Mouse (Mus musculus): ENCODE results near the gene Ldlr. TPM values are rescaled to one million over a fixed set of nuclear protein-coding genes. Genes with fewer than 3 reads are reported as not detected.

Ldlr gene
- polyA plus RNA-seq, 1 experiment from 2014 or later: 5.2 TPM

GRCm38 (mm10) chr9:21754516-21755321, 31.4 kb downstream of the Ldlr start:
- Histone ChIP-seq H3K9ac (ENCODE audit: low read length) (no peak overlapping the region), H3K27me3 (replicated peaks; ENCODE audit: control insufficient read depth, insufficient read depth, low read length) (no peaks in the 10 kb centered on the region), H3K4me3 (ENCODE audit: low read depth, low read length) (no peak overlapping the region), H3K4me1 (ENCODE audit: control insufficient read depth, insufficient read depth, low read length) (peaks cover 6% of the 10 kb centered on the region; the same call in 1 of the 2 replicates), H3K36me3 (ENCODE audit: control insufficient read depth, insufficient read depth, low read length) (peaks cover 15% of the 10 kb centered on the region; the same call in 1 of the 2 replicates), H3K4me2 (ENCODE audit: low read length) (no peak overlapping the region), H3K27ac (ENCODE audit: low read depth, low read length) (no peak overlapping the region), H3K9me3 (replicated peaks; ENCODE audit: control insufficient read depth, low read length) (no peaks in the 10 kb centered on the region)
- ATAC-seq (no peak), DNase-seq (ENCODE audit: low spot score) (no peak)
- WGBS: 84% methylated on average over 13 of the region's 13 CpGs

- peaks cover 6% of the 10 kb centered on the region; the same call in 1 of the 2 replicates for H3K4me1 ChIP-seq (ENCODE audit: control insufficient read depth, insufficient read depth, low read length)
- H3K4me2 ChIP-seq (ENCODE audit: low read length): peak overlapping the region; percentile 56
- 0 out of 2 replicates have a peak overlapping the region, but pooled peaks have one; percentile 66 for H3K9ac ChIP-seq (ENCODE audit: low read length)
- H3K27me3 ChIP-seq (replicated peaks; ENCODE audit: control insufficient read depth, insufficient read depth, low read length): no peaks in the 10 kb centered on the region
- WGBS: 50% methylated on average over 14 of the region's 14 CpGs
- no peaks in the 10 kb centered on the region for H3K9me3 ChIP-seq (replicated peaks; ENCODE audit: control insufficient read depth, low read length)
- peak overlapping the region; percentile 66 for H3K4me3 ChIP-seq (ENCODE audit: low read depth, low read length)
- H3K36me3 ChIP-seq (ENCODE audit: control insufficient read depth, insufficient read depth, low read length): peaks cover 15% of the 10 kb centered on the region; the same call in 1 of the 2 replicates
- ATAC-seq (no peak), DNase-seq (ENCODE audit: low spot score) (peak; percentile 24)
- no peak overlapping the region for H3K27ac ChIP-seq (ENCODE audit: low read depth, low read length)
Observed at GRCm38 (mm10) chr9:21758576-21759529, 35.6 kb downstream of the Ldlr start.

GRCm38 (mm10) chr9:21759718-21760117, 36.4 kb downstream of the Ldlr start:
- no peak overlapping the region for H3K27ac ChIP-seq (ENCODE audit: low read depth, low read length)
- no peaks in the 10 kb centered on the region for H3K9me3 ChIP-seq (replicated peaks; ENCODE audit: control insufficient read depth, low read length)
- no peaks in the 10 kb centered on the region for H3K27me3 ChIP-seq (replicated peaks; ENCODE audit: control insufficient read depth, insufficient read depth, low read length)
- peaks cover 15% of the 10 kb centered on the region; the same call in 1 of the 2 replicates for H3K36me3 ChIP-seq (ENCODE audit: control insufficient read depth, insufficient read depth, low read length)
- ATAC-seq (no peak; the same call in none of the 2 replicates), DNase-seq (ENCODE audit: low spot score) (peak; percentile 19)
- H3K4me2 ChIP-seq (ENCODE audit: low read length): peak overlapping the region; percentile 56
- WGBS: under 1% methylated on average over 20 of the region's 20 CpGs
- H3K4me3 ChIP-seq (ENCODE audit: low read depth, low read length): peak overlapping the region; percentile 66
- peak overlapping the region; percentile 66 for H3K9ac ChIP-seq (ENCODE audit: low read length)
- H3K4me1 ChIP-seq (ENCODE audit: control insufficient read depth, insufficient read depth, low read length): peaks cover 6% of the 10 kb centered on the region; the same call in 1 of the 2 replicates

- peak; percentile 99 for DNase-seq (ENCODE audit: low spot score)
- peak within 1 kb of the TSS; percentile 66 for H3K4me3 ChIP-seq (ENCODE audit: low read depth, low read length)
- peaks cover 6% of the 10 kb centered on the region; the same call in 1 of the 2 replicates for H3K4me1 ChIP-seq (ENCODE audit: control insufficient read depth, insufficient read depth, low read length)
- H3K36me3 ChIP-seq (ENCODE audit: control insufficient read depth, insufficient read depth, low read length): peaks cover 15% of the 10 kb centered on the region; the same call in 1 of the 2 replicates
- H3K27ac ChIP-seq (ENCODE audit: low read depth, low read length): peak within 1 kb of the TSS; percentile 61
- no peaks in the 10 kb centered on the region for H3K27me3 ChIP-seq (replicated peaks; ENCODE audit: control insufficient read depth, insufficient read depth, low read length)
- H3K9me3 ChIP-seq (replicated peaks; ENCODE audit: control insufficient read depth, low read length): no peaks in the 10 kb centered on the region
- H3K9ac ChIP-seq (ENCODE audit: low read length): peak within 1 kb of the TSS; percentile 66
- 1% methylated on average over 49 of the region's 54 CpGs for WGBS
- H3K4me2 ChIP-seq (ENCODE audit: low read length): peak within 1 kb of the TSS; percentile 56
- ATAC-seq: peak; percentile 98
Observed at GRCm38 (mm10) chr9:21760155-21761088, 37.1 kb downstream of the Ldlr start, which contains the start of gene Spc24. Spc24 (minus strand) TSS chr9:21760303.

- ATAC-seq (no peak), DNase-seq (ENCODE audit: low spot score) (no peak)
- no peaks in the 10 kb centered on the region for H3K9me3 ChIP-seq (replicated peaks; ENCODE audit: control insufficient read depth, low read length)
- H3K36me3 ChIP-seq (ENCODE audit: control insufficient read depth, insufficient read depth, low read length): 0 out of 2 replicates have a peak, but pooled peaks cover 3% of the 10 kb centered on the region
- no peak overlapping the region for H3K9ac ChIP-seq (ENCODE audit: low read length)
- H3K27me3 ChIP-seq (replicated peaks; ENCODE audit: control insufficient read depth, insufficient read depth, low read length): no peaks in the 10 kb centered on the region
- no peak overlapping the region for H3K4me2 ChIP-seq (ENCODE audit: low read length)
- no peak overlapping the region for H3K4me3 ChIP-seq (ENCODE audit: low read depth, low read length)
- H3K27ac ChIP-seq (ENCODE audit: low read depth, low read length): no peak overlapping the region
- H3K4me1 ChIP-seq (ENCODE audit: control insufficient read depth, insufficient read depth, low read length): peaks cover 6% of the 10 kb centered on the region; the same call in 1 of the 2 replicates
Observed at GRCm38 (mm10) chr9:21762135-21762534, 38.9 kb downstream of the Ldlr start.

GRCm38 (mm10) chr9:21764084-21764999, 41.1 kb downstream of the Ldlr start:
- no peaks in the 10 kb centered on the region for H3K9me3 ChIP-seq (replicated peaks; ENCODE audit: control insufficient read depth, low read length)
- H3K36me3 ChIP-seq (ENCODE audit: control insufficient read depth, insufficient read depth, low read length): no peaks in the 10 kb centered on the region
- no peaks in the 10 kb centered on the region; the same call in 1 of the 2 replicates for H3K4me1 ChIP-seq (ENCODE audit: control insufficient read depth, insufficient read depth, low read length)
- H3K27ac ChIP-seq (ENCODE audit: low read depth, low read length): no peak overlapping the region
- H3K4me2 ChIP-seq (ENCODE audit: low read length): no peak overlapping the region
- WGBS: 96% methylated on average over 6 of the region's 6 CpGs
- ATAC-seq (no peak), DNase-seq (ENCODE audit: low spot score) (no peak)
- H3K9ac ChIP-seq (ENCODE audit: low read length): no peak overlapping the region
- no peak overlapping the region for H3K4me3 ChIP-seq (ENCODE audit: low read depth, low read length)
- H3K27me3 ChIP-seq (replicated peaks; ENCODE audit: control insufficient read depth, insufficient read depth, low read length): no peaks in the 10 kb centered on the region

- no peaks in the 10 kb centered on the region for H3K9me3 ChIP-seq (replicated peaks; ENCODE audit: control insufficient read depth, low read length)
- no peaks in the 10 kb centered on the region for H3K36me3 ChIP-seq (ENCODE audit: control insufficient read depth, insufficient read depth, low read length)
- no peaks in the 10 kb centered on the region; the same call in 1 of the 2 replicates for H3K4me1 ChIP-seq (ENCODE audit: control insufficient read depth, insufficient read depth, low read length)
- no peak overlapping the region for H3K4me3 ChIP-seq (ENCODE audit: low read depth, low read length)
- DNase-seq (ENCODE audit: low spot score) (no peak), ATAC-seq (no peak)
- 88% methylated on average over 11 of the region's 11 CpGs for WGBS
- no peak overlapping the region for H3K4me2 ChIP-seq (ENCODE audit: low read length)
- no peak overlapping the region for H3K27ac ChIP-seq (ENCODE audit: low read depth, low read length)
- H3K27me3 ChIP-seq (replicated peaks; ENCODE audit: control insufficient read depth, insufficient read depth, low read length): no peaks in the 10 kb centered on the region
- H3K9ac ChIP-seq (ENCODE audit: low read length): no peak overlapping the region
Observed at GRCm38 (mm10) chr9:21767896-21768295, 44.6 kb downstream of the Ldlr start.
